ENCODE assay signal across 23 mouse cellular contexts in the genomic region with DNA sequence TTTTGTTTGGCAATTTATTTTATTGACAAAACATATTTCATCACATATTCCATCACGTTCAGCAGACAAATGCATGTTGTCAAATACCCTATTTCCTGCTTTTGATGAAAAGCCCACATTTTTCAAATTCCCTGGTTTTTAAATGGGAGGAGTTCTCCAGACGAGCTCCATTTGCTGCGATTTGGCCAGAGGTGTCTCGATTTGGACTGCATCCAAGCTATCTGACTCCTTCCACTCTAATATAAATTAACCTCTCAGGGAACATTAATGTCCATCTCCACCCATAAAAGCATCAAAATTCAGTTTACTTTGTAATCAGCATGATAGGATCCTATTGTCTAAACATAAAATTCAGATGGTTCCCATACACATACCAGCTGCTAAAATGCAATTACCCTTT.
A peak's percentile ranks its signal among the peaks of the same experiment; 100 is the strongest.
DNase-seq lines count a peak whose midpoint lies in the region; ATAC-seq and TF ChIP-seq lines count a peak whose summit lies in the region.
"Had no signal": no experiment of that assay in that cellular context is flagged by ENCODE, and none has a peak within 500 bp of the region (broad histone marks: within the 10 kb centered on the region; RNA-seq: fewer than 3 reads in every experiment).

No protein-coding gene starts in this region.

- no peaks in the 10 kb centered on the region for H3K36me3 ChIP-seq in kidney, embryonic 15.5 days
- H3K36me3 ChIP-seq: embryonic facial prominence, embryonic 15.5 days; hindbrain, embryonic 12.5 days; hindbrain, embryonic 15.5 days had no signal

- no peak overlapping the region for H3K27ac ChIP-seq in cerebellum, adult 2 months (ENCODE audit: insufficient read depth, low read length)
- H3K27ac ChIP-seq in kidney, embryonic 15.5 days, result no peak overlapping the region
- H3K27ac ChIP-seq: embryonic facial prominence, embryonic 15.5 days; gastrocnemius, adult 2 months; hindbrain, embryonic 12.5 days; hindbrain, embryonic 15.5 days had no signal

- ATAC-seq in kidney, embryonic 15.5 days (replicated peaks; ENCODE audit: low FRiP score), result peak; percentile 49
- ATAC-seq: activated CD4-positive, CD25-positive, alpha-beta regulatory T cell, adult 4 months; forebrain, embryonic 14.5 days; forebrain, postnatal 0 days had no signal

- no peaks in the 10 kb centered on the region for H3K4me1 ChIP-seq in cerebellum, adult 2 months (ENCODE audit: control insufficient read depth, insufficient read depth, low read length)
- no peaks in the 10 kb centered on the region for H3K4me1 ChIP-seq in kidney, embryonic 15.5 days
- H3K4me1 ChIP-seq: embryonic facial prominence, embryonic 15.5 days; hindbrain, embryonic 12.5 days; hindbrain, embryonic 15.5 days had no signal

- H3K9ac ChIP-seq in kidney, embryonic 15.5 days, result no peak overlapping the region
- H3K9ac ChIP-seq: embryonic facial prominence, embryonic 15.5 days; forebrain, postnatal 0 days; hindbrain, embryonic 12.5 days; hindbrain, embryonic 15.5 days had no signal

- DNase-seq in cerebellum, postnatal 10 days, result peak; percentile 15 to 16
- no peak for DNase-seq in cerebellum, adult 2 months
- no peak for DNase-seq in kidney, adult 8-10 months
- DNase-seq in kidney, postnatal 14 days, result peak; percentile 1
- DNase-seq in kidney, postnatal 36 days, result no peak
- peak; percentile 5 for DNase-seq in mesoderm, embryonic 11.5 days (ENCODE audit: low read depth, low spot score)
- DNase-seq: adrenal gland, adult 8-10 months; adrenal gland, postnatal 36 days; cerebellum, adult 18-20 months; cerebellum, adult 9-11 months; cerebellum, postnatal 36 days; embryo, embryonic 11 days; forebrain, postnatal 0 days; gastrocnemius, adult 2 months; gastrocnemius, postnatal 14 days; heart, adult 11 months had no signal

- no peak overlapping the region for H3K4me2 ChIP-seq in kidney, embryonic 15.5 days
- H3K4me2 ChIP-seq: embryonic facial prominence, embryonic 15.5 days; heart, embryonic 11.5 days; hindbrain, embryonic 12.5 days; hindbrain, embryonic 15.5 days had no signal

- no peak for TF ChIP-seq CTCF in cerebellum, adult 2 months (IDR thresholded peaks at IDR 0.05; ENCODE audit: borderline replicate concordance, insufficient read depth, low read depth, low read length)

- TF ChIP-seq POLR2A in cerebellum, adult 2 months (IDR thresholded peaks at IDR 0.05; ENCODE audit: borderline replicate concordance, insufficient read depth, low read length), result no peak

- no peaks in the 10 kb centered on the region for H3K9me3 ChIP-seq in kidney, embryonic 15.5 days (replicated peaks)
- H3K9me3 ChIP-seq: embryonic facial prominence, embryonic 15.5 days; hindbrain, embryonic 12.5 days; hindbrain, embryonic 15.5 days had no signal

- H3K4me3 ChIP-seq in cerebellum, adult 2 months (replicated peaks; ENCODE audit: insufficient read depth, low read depth, low read length), result no peak overlapping the region
- H3K4me3 ChIP-seq in kidney, embryonic 15.5 days (replicated peaks), result no peak overlapping the region
- H3K4me3 ChIP-seq: embryonic facial prominence, embryonic 15.5 days; gastrocnemius, adult 2 months; hindbrain, embryonic 12.5 days; hindbrain, embryonic 15.5 days had no signal

- H3K27me3 ChIP-seq in cerebellum, adult 2 months (ENCODE audit: control insufficient read depth, insufficient read depth, low read length), result no peaks in the 10 kb centered on the region
- no peaks in the 10 kb centered on the region for H3K27me3 ChIP-seq in kidney, embryonic 15.5 days
- H3K27me3 ChIP-seq: embryonic facial prominence, embryonic 15.5 days; hindbrain, embryonic 12.5 days; hindbrain, embryonic 15.5 days had no signal

- WGBS in cerebellum, adult 2 months, result 49% methylated on average over 4 of the region's 4 CpGs
- 29% methylated on average over 4 of the region's 4 CpGs for WGBS in kidney, embryonic 15.5 days

Comparison
In these comparisons a context has a peak if more than half of its experiments do, and no peak if none do; other contexts are left out.
1. DNase-seq: peak in cerebellum, postnatal 10 days (2 of 2), kidney, postnatal 14 days (single experiment) and mesoderm, embryonic 11.5 days (single experiment); none in cerebellum, adult 2 months (0 of 2), kidney, adult 8-10 months (0 of 2) and kidney, postnatal 36 days (0 of 2).